Mouse (Mus musculus) liver, embryonic 13.5 days (tissue): Measurements from ENCODE around the gene Bmp2k. TPM values are rescaled to one million over a fixed set of nuclear protein-coding genes. Genes with fewer than 3 reads are reported as not detected.
A peak's percentile ranks its signal among the peaks of the same experiment; 100 is the strongest.

Experiments
- ATAC-seq: fragments of 200-750 bp; cut with Nextera tagmentation; 2 replicates; pipeline ENCODE4 v1.8.0; 2017; ENCODE audit warnings: low read depth, mild to moderate bottlenecking, moderate number of reproducible peaks, moderate library complexity
- DNase-seq: peaks from one replicate; pipeline ENCODE4 v3.0.0; 2022
- H3K27ac ChIP-seq: fragments of 300-500 bp; sonication (generic); 2 replicates; pipeline ENCODE4 v1.5.1; 2015; ENCODE audit warnings: moderate library complexity, mild to moderate bottlenecking, inconsistent platforms
- H3K27me3 ChIP-seq: fragments of 300-500 bp; sonication (generic); 2 replicates; pipeline ENCODE4 v1.6.1; 2015; ENCODE audit warnings: mild to moderate bottlenecking, inconsistent platforms
- H3K36me3 ChIP-seq: fragments of 300-500 bp; sonication (generic); 2 replicates; pipeline ENCODE4 v1.6.1; 2015; ENCODE audit warnings: mild to moderate bottlenecking, inconsistent platforms
- H3K4me1 ChIP-seq: fragments of 300-500 bp; sonication (generic); replicated peaks from 2 replicates; pipeline ENCODE4 v1.6.1; 2015; ENCODE audit warnings: inconsistent platforms
- H3K4me2 ChIP-seq: fragments of 300-500 bp; sonication (generic); 2 replicates; pipeline ENCODE4 v1.6.1; 2015; ENCODE audit warnings: inconsistent platforms, mild to moderate bottlenecking, moderate library complexity
- H3K4me3 ChIP-seq: fragments of 300-500 bp; sonication (generic); replicated peaks from 2 replicates; pipeline ENCODE4 v1.5.1; 2015; ENCODE audit warnings: mild to moderate bottlenecking, inconsistent platforms
- H3K9ac ChIP-seq: fragments of 300-500 bp; sonication (generic); 2 replicates; pipeline ENCODE4 v1.6.1; 2015; ENCODE audit warnings: mild to moderate bottlenecking, inconsistent platforms
- H3K9me3 ChIP-seq: fragments of 300-500 bp; sonication (generic); replicated peaks from 2 replicates; pipeline ENCODE4 v1.6.1; 2016; ENCODE audit warnings: inconsistent platforms
- WGBS: fragments of 180-500 bp; shearing (Covaris S2); methylation state at CpG from one replicate; pipeline ENCODE4 v1.1.7; 2015; ENCODE audit not compliant: insufficient replicate concordance; 5-methylcytosine and 5-hydroxymethylcytosine counted together
- polyA plus RNA-seq: library from polyadenylated mRNA; unstranded; fragments of >200 nt; fragmentation: Nextera tagmentation; extraction: Ambion mirVana; gene quantifications from 2 replicates; pipeline ENCODE4 v1.2.1, GENCODE M21; 2015

Bmp2k gene
- 34.7 and 39.3 TPM in 2 replicates for polyA plus RNA-seq

GRCm38 (mm10) chr5:96997310-96997801 lies at the start of gene Bmp2k:
Gene Bmp2k (plus strand): TSS chr5:96997689.
- 0% methylated on average over 61 of the region's 78 CpGs for WGBS
- Histone ChIP-seq H3K4me1 (peaks cover 80% of the 10 kb centered on the region), H3K4me3 (peak within 1 kb of the TSS; percentile 94), H3K9ac (peak within 1 kb of the TSS; percentile 98), H3K27ac (peak within 1 kb of the TSS; percentile 98), H3K4me2 (peak within 1 kb of the TSS; percentile 97), H3K27me3 (no peaks in the 10 kb centered on the region), H3K9me3 (no peaks in the 10 kb centered on the region), H3K36me3 (peaks cover 27% of the 10 kb centered on the region)
- DNase-seq (peak; percentile 93), ATAC-seq (peak; percentile 93)

GRCm38 (mm10) chr5:96948856-96949527 lies 48.5 kb upstream of the Bmp2k start:
- Histone ChIP-seq H3K4me1 (peaks cover 72% of the 10 kb centered on the region), H3K27me3 (no peaks in the 10 kb centered on the region), H3K4me3 (no peak overlapping the region), H3K9me3 (no peaks in the 10 kb centered on the region), H3K9ac (peak overlapping the region; percentile 78), H3K36me3 (no peaks in the 10 kb centered on the region), H3K4me2 (no peak overlapping the region), H3K27ac (peak overlapping the region; percentile 99)
- WGBS: 66% methylated on average over 13 of the region's 13 CpGs
- ATAC-seq (no peak), DNase-seq (no peak)

- peak overlapping the region; percentile 78 for H3K9ac ChIP-seq
- H3K27me3 ChIP-seq: no peaks in the 10 kb centered on the region
- H3K9me3 ChIP-seq: no peaks in the 10 kb centered on the region
- peak; percentile 67 for ATAC-seq
- H3K27ac ChIP-seq: peak overlapping the region; percentile 99
- peak overlapping the region; percentile 18 for H3K4me3 ChIP-seq
- peaks cover 72% of the 10 kb centered on the region for H3K4me1 ChIP-seq
- H3K36me3 ChIP-seq: no peaks in the 10 kb centered on the region
- peak overlapping the region; percentile 70 for H3K4me2 ChIP-seq
- WGBS: 35% methylated on average over 13 of the region's 13 CpGs
- peak; percentile 58 for DNase-seq
Observed at GRCm38 (mm10) chr5:96949839-96950666, 47.4 kb upstream of the Bmp2k start.

- 49% methylated on average over 10 of the region's 10 CpGs for WGBS
- H3K4me3 ChIP-seq: peak overlapping the region; percentile 35
- H3K36me3 ChIP-seq: no peaks in the 10 kb centered on the region
- H3K4me1 ChIP-seq: peaks cover 65% of the 10 kb centered on the region
- H3K9ac ChIP-seq: peak overlapping the region; percentile 78
- DNase-seq (no peak), ATAC-seq (no peak)
- no peaks in the 10 kb centered on the region for H3K9me3 ChIP-seq
- H3K4me2 ChIP-seq: peak overlapping the region; percentile 70
- H3K27me3 ChIP-seq: no peaks in the 10 kb centered on the region
- H3K27ac ChIP-seq: peak overlapping the region; percentile 99
Observed at GRCm38 (mm10) chr5:96950667-96951492, 46.6 kb upstream of the Bmp2k start.

- peak; percentile 99 for ATAC-seq
- Histone ChIP-seq H3K9me3 (no peaks in the 10 kb centered on the region), H3K4me2 (peak overlapping the region; percentile 70), H3K27me3 (no peaks in the 10 kb centered on the region), H3K9ac (peak overlapping the region; percentile 78), H3K4me1 (peaks cover 70% of the 10 kb centered on the region), H3K36me3 (no peaks in the 10 kb centered on the region), H3K27ac (peak overlapping the region; percentile 99), H3K4me3 (peak overlapping the region; percentile 35)
- DNase-seq: peak; percentile 88
- WGBS: 12% methylated on average over 8 of the region's 8 CpGs
Observed at GRCm38 (mm10) chr5:96951493-96952105, 45.9 kb upstream of the Bmp2k start.

GRCm38 (mm10) chr5:96954040-96954439 lies 43.4 kb upstream of the Bmp2k start:
- Histone ChIP-seq H3K4me1 (peaks cover 66% of the 10 kb centered on the region), H3K36me3 (no peaks in the 10 kb centered on the region), H3K4me3 (no peak overlapping the region), H3K4me2 (no peak overlapping the region), H3K27ac (peak overlapping the region; percentile 99), H3K9me3 (no peaks in the 10 kb centered on the region), H3K27me3 (no peaks in the 10 kb centered on the region), H3K9ac (no peak overlapping the region; the same call in 1 of the 2 replicates)
- no peak for DNase-seq
- 89% methylated on average over 11 of the region's 11 CpGs for WGBS
- ATAC-seq: no peak

- peak overlapping the region; percentile 26 for H3K27ac ChIP-seq
- H3K9me3 ChIP-seq: no peaks in the 10 kb centered on the region
- ATAC-seq (no peak), DNase-seq (no peak)
- no peaks in the 10 kb centered on the region for H3K27me3 ChIP-seq
- 89% methylated on average over 10 of the region's 10 CpGs for WGBS
- no peaks in the 10 kb centered on the region for H3K36me3 ChIP-seq
- no peak overlapping the region for H3K4me3 ChIP-seq
- no peak overlapping the region for H3K4me2 ChIP-seq
- peaks cover 61% of the 10 kb centered on the region for H3K4me1 ChIP-seq
- no peak overlapping the region for H3K9ac ChIP-seq
Observed at GRCm38 (mm10) chr5:96954466-96955027, 42.9 kb upstream of the Bmp2k start.

- H3K9ac ChIP-seq: no peak overlapping the region
- no peak overlapping the region for H3K4me2 ChIP-seq
- no peaks in the 10 kb centered on the region for H3K27me3 ChIP-seq
- no peak overlapping the region for H3K4me3 ChIP-seq
- ATAC-seq: no peak
- H3K9me3 ChIP-seq: no peaks in the 10 kb centered on the region
- no peak for DNase-seq
- H3K27ac ChIP-seq: 0 out of 2 replicates have a peak overlapping the region, but pooled peaks have one; percentile 24
- peaks cover 41% of the 10 kb centered on the region for H3K4me1 ChIP-seq
- WGBS: 52% methylated on average over 3 of the region's 3 CpGs
- no peaks in the 10 kb centered on the region for H3K36me3 ChIP-seq
Observed at GRCm38 (mm10) chr5:96956926-96957325, 40.6 kb upstream of the Bmp2k start.

- Histone ChIP-seq H3K36me3 (no peaks in the 10 kb centered on the region), H3K4me1 (peaks cover 43% of the 10 kb centered on the region), H3K9me3 (no peaks in the 10 kb centered on the region), H3K4me2 (no peak overlapping the region), H3K27ac (no peak overlapping the region), H3K4me3 (no peak overlapping the region), H3K27me3 (no peaks in the 10 kb centered on the region), H3K9ac (no peak overlapping the region)
- WGBS: 72% methylated on average over 5 of the region's 5 CpGs
- DNase-seq: no peak
- no peak for ATAC-seq
Observed at GRCm38 (mm10) chr5:96961122-96961521, 36.4 kb upstream of the Bmp2k start.

GRCm38 (mm10) chr5:96961852-96962251 lies 35.6 kb upstream of the Bmp2k start:
- H3K4me1 ChIP-seq: peaks cover 38% of the 10 kb centered on the region
- DNase-seq: no peak
- no peak overlapping the region; the same call in 1 of the 2 replicates for H3K27ac ChIP-seq
- H3K4me2 ChIP-seq: no peak overlapping the region
- no peaks in the 10 kb centered on the region for H3K9me3 ChIP-seq
- no peaks in the 10 kb centered on the region for H3K36me3 ChIP-seq
- H3K27me3 ChIP-seq: no peaks in the 10 kb centered on the region
- no peak overlapping the region for H3K9ac ChIP-seq
- no peak overlapping the region for H3K4me3 ChIP-seq
- ATAC-seq: no peak
